Mouse (Mus musculus) CH12F3 (cell line): ENCODE data around the gene Syngr2.
"Not testable (repeated sequence)": the region's sequence is repeated elsewhere in the genome, so short reads cannot be mapped to it uniquely, and the experiment has no call there.

ENCODE experiments used
- in situ Hi-C: fragments of 300-500 bp; cut with MboI; formaldehyde crosslinking; loops from 2 replicates; pipeline ENCODE4 v1.14.3; 2020; ENCODE audit warnings: low sequenced_read_pairs

Gene Syngr2

DNA sequence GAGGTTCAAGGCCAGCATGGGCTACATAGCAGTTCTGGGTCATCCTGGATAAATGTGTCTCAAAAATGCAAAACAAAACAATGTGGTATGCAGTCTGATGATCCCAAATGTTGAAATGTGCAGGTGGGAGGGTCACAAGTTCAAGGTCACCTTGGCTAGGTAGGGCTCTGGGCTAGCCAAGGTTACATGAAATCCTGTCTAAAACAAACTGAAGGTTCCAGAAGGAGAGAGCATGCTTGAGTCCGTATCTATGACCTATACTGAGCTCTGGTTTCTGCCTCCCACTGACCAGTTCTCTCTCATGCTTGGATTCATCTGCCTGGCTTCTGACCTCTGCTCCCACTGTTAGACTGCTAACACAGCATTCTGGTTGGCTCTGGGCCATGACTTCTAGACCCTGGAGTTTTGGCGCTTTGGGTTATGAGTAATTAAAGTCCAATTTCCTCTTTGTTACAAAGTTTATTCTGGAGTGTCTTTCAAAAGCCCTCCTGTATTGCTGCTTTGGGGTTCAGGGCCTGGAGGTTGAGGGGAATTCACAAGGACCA is 20.3 kb downstream of the Syngr2 start:
- in situ Hi-C loops, result no loop called here

DNA sequence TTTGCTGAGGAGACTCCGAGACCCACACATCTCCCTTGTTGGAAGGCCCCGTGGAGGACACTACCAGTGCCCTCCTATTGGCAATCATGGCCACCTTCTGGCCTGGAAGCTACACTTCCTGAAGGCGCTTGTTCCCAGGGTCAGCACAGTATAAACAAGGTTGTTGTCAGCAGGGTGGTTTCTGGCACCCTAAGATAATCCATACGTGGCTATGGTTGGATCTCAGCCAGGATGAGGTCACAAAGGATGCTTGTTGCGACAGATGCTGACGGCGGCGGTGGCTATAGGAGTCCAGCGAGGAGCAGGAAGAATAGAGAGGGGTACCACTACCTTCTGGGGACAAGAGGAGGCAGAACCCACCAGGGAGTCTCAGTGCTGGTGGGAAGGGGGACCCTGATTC is 20.9 kb downstream of the Syngr2 start:
- in situ Hi-C loops, result no loop called here

DNA sequence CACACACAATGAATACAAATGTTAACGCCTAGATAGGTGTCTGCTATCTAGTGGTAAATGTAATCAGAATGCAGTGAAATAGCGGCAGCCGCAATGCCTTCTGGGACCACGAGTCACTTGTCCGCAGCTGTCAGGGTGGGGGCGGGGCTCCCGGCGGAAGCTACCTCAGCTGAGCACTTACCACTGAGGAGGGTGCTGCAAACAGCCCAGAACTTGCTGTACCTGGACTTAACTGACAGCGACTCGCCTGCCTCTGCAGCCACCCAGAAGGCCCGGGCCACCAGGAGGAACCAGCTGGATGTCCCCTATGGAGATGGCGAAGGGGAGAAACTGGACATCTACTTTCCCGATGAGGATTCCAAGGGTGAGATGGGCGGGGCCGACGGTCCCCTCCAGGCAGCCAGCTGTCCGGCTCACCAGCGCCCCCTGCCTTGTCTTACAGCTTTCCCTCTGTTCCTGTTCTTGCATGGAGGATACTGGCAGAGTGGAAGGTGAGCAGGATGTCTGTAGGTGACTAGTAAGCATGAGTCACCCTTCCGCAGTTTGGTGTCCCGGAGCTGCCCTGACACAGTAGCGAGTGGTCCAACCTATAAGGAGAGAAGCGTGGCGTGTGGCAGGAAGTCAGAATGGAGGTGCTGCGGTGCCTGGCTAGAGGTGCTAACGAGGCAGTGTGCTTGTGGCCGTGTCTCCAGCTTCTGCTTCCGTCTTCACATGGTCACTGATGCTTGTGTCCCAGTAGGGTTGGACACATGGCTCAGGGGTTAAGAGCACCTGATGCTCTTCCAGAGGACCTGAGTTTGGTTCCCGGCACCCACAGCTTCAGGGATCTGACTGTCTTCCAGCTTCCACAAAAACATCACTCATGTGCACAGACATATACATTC is 22.9 kb downstream of the Syngr2 start:
- in situ Hi-C loops, result no loop called here

DNA sequence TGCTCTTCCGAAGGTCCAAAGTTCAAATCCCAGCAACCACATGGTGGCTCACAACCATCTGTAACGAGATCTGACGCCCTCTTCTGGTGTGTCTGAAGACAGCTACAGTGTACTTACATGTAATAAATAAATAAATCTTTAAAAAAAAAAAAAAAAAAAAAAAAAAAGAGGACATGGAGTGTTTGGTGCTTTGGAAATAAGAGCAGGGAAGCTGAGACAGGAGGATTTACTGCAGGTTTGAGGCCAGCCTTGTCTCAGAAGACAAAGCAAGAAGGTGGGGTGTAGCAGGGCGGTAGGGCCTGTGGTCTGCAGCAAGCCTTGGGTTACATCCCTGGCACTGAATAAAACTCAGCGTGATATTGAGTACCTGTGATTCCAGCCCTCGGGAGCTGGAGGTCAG is 24.0 kb downstream of the Syngr2 start:
- in situ Hi-C loops, result not testable (repeated sequence)

DNA sequence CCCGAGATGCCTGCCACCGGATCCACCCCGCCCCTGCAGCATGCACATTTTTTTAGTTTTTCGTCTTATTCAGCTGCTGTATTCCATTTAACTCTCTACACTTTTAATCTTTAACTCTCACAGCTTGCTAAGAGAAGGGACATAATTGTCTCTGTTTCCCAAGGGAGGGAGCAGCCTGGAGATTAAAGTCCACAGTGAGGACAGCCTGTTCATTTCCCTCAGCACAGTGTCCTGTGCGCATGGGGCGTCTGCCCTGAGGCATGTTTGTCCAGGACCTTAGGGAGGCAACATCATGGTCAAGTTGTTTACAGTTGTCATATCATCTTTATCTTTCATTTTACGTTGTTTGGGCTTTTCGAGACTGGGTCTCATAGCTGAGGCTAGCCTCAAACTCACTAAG is 24.6 kb downstream of the Syngr2 start:
- in situ Hi-C loops, result no loop called here

DNA sequence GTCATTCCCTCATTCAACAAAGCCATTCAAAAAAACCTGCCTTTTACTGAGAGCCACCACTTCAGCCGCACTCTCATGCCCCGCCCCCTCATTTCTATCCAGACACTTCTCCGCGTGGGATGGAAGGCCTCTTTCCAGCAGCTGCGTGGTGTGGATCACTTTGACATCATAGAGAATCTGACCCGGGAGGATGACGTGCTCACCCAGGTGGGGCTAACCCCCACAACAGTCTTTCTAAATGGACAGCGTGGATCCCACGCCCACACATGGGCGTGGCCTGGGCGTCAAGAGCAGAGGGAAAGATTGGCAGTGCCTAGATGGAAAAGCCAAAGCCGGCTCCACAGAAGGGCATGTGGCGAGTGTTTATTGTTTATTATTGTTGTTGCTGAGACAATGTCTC is 26.8 kb downstream of the Syngr2 start:
- in situ Hi-C loops, result no loop called here

DNA sequence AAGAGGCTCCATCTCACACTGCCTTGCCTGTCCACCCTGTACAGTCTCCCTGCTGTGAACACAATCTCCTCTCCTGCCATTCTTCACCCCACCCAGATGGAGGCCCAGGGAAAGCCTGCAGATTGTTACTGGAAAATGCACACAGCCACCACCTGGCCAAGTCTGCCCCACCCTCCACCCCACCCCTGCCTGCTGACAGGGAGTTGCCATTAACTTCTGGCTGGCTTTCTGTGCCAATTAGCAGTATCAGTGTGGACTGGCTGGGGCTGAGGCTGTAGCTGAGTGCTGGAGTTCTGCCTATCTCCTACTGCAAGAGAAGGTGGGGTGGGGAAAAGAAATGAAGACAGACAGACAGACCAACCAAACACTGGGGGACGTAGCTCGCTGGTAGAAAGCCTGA is 29.1 kb downstream of the Syngr2 start:
- in situ Hi-C loops, result no loop called here

DNA sequence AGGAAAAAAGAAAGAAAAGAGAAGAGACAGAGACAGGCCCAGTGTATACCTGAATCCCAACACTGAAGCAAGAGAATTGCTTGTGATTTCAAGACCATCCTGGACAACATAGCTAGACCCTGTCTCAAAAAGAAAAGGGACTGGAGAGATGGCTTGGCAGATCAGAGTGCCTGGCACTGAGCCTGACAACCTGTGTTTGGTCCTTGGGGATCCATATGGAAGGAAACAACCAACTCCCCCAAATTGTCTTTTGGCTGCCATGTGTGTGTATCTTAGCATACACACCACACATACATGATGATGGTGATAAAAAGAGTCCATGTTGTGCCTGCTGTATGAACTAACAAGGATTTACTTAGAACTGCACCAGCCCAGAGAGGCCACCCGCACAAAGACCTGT is 29.6 kb downstream of the Syngr2 start:
- in situ Hi-C loops, result no loop called here

DNA sequence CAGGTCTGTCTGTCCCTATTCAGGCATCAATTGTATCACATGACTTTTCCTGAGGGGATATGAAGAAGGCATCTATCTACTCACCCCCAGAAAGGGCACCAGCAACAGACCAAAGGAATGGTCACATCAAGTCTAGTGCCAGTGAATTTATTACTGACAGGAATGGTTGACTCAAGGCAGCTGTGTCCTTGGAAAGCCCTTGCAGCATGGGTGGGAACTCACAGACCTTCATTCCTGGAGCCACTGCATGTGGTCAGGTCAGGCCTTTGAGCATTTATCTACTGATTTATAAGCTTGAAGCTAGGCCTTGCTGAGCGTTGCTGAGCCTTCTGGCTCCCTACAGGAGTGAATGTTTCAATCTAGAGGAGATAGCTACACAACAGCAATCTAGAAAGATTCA is 31.4 kb downstream of the Syngr2 start:
- in situ Hi-C loops, result no loop called here

DNA sequence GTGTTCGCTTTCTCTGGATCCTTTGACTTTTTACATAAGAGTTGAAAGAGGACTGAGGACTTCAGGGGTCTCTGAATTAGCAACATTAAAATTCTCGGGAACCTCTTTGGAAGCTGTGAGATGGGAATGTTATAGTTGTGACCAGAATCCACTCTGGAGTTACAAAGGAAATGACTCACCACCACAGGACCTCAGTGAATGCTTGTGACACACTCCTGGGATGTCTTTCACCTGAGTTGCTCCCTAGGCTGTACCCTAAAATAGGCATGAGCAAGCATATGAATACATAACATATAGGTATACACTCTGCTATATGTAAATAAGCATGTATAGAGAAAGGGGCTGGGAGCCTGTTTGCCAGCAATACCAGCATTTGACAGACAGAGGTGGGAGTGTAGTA is 34.0 kb downstream of the Syngr2 start:
- in situ Hi-C loops, result no loop called here

DNA sequence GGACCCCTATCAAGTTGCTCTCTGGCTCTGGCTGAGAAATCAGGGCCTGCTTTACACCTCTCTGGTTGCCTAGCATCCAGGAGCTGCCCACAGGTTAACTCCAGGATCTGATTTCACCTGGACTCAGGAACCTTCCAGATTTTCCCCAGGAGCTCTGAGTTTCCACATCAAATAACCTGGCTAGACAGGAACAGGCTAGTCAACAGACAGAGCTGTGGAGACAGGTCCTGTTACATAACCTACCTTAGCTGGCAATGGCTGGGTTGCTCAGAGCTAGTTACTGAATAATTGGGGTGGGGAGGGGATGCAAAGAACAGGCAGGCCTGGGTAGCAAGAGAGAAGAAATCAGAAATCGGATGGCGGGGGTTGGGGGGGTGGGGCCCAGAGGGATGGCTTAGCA is 35.5 kb downstream of the Syngr2 start:
- in situ Hi-C loops, result no loop called here

DNA sequence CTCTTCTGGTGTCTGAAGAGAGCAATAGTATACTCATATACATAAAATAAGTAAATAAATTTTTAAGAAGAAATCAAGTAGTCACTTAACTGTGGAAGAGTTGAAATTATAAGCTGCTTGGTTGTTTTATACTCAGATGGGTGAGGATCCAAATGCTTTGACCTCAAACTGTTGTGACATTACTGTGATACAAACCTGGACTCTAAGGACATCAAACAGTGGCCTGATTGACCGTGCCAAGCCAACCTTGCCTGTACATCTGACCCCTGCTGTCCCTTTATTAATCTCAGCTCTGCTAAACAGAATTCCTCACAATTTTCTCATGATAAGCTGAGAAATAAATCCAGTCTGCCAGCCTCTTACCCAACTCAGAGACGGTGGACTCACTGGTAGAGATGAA is 36.2 kb downstream of the Syngr2 start:
- in situ Hi-C loops, result no loop called here

DNA sequence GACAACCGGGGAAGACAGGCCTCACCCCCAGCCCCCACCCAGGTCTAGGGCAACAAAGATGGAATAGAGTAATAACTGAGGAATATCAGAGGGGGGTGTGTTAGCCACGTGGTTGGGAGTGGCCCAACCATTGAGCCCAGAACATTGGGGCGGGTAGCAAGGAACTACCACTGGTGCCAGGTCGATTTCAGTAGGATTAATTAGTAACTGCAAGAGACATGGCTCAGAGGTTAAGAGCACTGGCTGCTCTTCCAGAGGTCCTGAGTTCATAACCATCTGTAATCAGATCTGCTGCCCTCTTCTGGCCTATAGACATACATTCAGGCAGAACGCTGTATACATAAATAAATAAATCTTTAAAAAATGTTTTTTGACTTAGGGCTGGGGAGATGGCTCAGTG is 37.2 kb downstream of the Syngr2 start:
- in situ Hi-C loops, result no loop called here

DNA sequence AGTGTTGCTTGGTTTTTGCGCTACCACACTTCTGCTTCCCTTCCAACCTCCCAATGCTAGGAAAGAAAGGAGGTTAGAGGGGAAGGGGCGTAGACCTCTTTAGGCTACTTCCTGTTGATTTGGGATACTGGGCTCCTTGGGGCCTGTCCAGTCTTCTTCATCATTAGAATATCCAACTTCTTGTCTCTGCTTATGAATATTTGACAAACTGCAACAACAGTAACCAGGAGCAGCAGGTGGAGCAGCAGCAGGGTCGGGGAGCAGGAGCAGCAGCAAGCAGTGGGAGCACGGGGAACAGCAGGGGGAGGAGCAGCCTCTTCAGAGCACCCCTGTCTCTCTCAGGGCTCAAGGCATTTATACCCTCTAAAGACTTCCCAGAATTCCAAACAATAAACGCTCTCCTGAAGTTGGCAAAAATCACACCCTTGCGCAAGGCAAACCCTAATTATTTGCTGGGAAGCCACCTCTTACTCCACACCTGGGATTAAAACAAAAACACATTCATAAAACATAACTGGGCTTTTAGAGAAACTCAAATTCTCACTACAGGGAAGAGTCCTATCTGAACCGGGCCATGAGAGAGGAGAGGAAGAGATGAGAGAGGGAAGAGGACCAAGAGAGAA is 38.2 kb downstream of the Syngr2 start:
- in situ Hi-C loops, result no loop called here

DNA sequence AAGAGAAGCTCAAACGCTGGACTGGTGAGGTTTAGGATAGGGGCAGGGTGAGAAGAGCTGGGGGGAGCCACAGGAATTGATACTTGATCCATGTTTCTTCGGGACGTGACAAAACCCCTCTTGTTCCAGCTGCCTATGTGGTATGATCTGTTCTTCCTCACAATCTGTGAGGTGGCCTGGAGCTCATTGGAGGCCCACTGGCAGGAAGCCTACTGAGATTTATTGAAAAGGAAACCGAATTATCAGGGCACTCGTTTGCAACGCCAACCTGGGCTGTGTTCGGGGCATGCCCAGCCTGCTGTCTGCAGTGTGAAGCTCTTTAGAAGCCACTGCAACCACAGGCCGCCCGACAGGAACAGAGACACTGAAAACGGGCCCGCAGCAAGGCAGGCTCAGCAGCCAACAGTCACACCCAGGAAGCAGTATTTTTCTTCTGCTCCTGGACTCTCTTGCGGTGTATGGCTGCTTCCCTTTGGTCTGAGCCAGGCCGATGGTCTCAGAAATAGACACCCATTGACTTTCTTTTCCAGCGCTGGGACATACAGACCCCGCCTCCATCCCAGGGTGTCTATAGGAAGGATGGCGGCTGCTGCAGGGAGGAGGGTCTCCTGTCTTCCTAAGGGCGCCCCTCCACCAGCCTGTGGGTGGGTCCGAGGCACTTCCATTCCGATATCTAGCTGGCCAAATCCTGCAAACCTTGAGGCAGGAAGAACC is 39.0 kb downstream of the Syngr2 start:
- in situ Hi-C loops, result no loop called here

DNA sequence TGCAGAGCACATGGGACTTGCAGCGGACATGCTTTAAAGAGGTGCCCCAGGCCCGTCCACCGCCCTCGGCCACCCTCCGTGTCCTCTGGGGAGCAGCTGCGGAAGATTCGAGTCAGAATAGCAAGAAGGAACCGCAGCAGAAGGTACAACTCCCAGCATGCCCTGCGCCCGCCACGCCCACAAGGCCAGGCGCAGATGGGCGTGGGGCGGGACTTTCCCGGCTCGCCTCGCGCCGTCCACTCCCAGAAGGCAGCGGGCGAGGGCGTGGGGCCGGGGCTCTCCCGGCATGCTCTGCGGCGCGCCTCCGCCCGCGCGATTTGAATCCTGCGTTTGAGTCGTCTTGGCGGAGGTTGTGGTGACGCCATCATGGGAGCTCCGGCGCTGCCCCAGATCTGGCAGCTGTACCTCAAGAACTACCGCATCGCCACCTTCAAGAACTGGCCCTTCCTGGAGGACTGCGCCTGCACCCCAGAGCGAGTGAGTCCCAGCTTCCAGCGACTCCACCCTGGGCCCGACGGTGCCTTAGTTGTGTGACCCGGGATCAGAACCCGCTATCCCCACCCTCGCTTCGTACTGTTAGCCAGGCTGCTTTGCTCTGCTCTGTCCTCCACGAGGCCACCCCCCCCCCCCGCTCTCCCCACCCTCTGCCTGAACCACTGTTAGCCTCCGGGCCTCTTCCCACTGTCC is 39.7 kb downstream of the Syngr2 start, which contains the start of gene Birc5:
Gene Birc5 (plus strand): TSS at position 267 of the 687 bp plus-strand sequence.
- in situ Hi-C loops, result no loop called here

DNA sequence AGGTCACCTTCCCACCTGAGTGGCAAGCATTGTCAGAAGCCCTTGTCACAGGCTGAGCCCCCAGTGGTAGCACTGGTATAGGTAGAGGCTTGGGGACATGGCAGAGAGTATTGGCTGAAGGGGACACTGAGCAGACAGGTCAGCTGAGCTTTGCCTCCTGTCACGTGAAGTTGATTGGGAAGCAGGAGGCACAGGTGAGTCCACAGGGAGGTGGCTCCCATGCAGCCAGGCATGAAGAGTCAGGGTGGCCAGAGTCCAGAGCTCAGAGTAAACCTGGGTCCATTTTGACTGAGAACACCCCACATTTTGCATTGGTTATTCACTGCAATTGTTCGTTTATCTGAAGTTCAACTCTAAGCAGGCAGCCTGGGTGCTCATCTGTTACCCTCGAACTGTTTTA is 43.4 kb downstream of the Syngr2 start:
- in situ Hi-C loops, result loop anchor here (25.0 kb wide), 1 partner anchor 359 kb away; no protein-coding TSS in a partner anchor

DNA sequence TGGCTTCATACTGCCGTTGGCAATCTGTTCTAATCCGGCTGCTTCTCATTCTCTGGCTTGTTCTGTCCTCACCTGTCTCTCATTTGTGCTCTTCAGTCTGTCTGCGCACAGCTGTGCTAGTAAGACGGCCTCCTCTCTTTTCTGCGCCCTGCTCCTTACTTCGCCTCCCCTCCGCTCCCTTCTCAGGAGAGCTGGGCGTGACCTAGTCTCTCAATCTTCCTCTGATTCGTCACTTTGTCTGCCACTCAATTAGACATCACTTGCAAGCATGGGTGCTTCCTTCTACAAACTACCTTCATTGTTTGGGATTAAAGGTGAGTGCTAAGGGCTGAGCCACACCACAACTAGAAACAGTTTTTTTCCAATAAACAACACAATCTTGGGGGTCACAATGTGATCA is 44.8 kb downstream of the Syngr2 start:
- in situ Hi-C loops, result loop anchor here (25.0 kb wide), 1 partner anchor 358 kb away; no protein-coding TSS in a partner anchor

DNA sequence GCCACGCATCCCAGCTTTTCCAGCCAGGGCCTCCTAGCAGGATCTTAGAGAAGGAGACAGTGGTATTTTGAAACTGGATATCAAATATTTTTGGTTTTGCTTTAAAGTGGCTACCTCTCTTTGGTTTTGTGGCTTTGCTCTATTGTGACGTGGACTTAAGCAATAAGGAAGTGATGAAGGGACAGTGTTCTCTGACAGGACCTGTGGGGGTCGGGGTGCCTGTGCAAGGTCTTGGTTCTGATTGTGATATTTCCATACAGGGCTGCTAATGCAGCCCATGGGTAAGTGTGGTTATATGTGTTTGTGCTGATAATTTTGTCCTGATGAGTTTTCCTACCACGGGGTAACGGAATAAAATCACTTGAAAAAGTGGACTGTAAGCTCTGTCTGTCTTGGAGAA is 45.9 kb downstream of the Syngr2 start:
- in situ Hi-C loops, result loop anchor here (25.0 kb wide), 1 partner anchor 357 kb away; no protein-coding TSS in a partner anchor

DNA sequence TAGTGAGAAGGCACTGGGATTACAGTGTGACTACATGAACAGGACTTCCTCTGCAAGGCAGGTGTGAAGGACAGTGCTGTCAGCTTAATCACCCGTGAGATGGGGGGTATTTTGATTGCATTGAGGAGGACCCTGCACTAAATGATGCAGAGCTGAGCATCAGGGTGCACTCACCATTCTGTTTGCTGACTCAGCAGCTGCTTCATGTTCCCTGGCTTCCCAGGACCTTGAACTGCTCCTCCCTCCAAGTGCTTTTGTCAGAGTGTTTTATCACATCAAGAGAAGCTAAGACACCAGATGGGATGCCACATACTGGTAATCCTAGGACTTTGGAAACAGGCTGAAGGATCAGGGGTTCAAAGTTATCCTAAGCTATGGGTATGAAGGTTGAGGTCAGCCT is 46.5 kb downstream of the Syngr2 start:
- in situ Hi-C loops, result loop anchor here (25.0 kb wide), 1 partner anchor 356 kb away; no protein-coding TSS in a partner anchor

DNA sequence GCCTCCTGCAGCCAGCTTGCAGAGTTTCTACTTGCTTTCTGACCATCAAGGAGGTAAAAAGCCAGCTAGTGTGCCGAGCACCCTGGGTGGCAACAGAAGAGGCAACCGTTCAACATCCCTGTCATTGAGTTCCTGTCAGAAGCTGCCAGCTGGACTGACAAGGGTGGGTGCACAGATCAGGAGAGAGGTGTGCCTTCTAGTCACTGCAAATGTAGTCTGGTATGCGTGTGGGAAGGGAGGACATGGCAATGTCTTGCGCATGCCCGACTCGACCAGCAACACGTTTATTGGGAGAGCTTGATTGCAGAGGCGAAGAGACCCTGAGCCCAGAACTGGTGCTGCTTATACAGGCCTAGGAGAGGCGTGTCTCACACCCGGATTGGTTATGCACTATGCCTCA is 48.0 kb downstream of the Syngr2 start:
- in situ Hi-C loops, result loop anchor here (25.0 kb wide), 1 partner anchor 355 kb away; no protein-coding TSS in a partner anchor
